ENCODE assay signal across 7 mouse cellular contexts in the genomic region with DNA sequence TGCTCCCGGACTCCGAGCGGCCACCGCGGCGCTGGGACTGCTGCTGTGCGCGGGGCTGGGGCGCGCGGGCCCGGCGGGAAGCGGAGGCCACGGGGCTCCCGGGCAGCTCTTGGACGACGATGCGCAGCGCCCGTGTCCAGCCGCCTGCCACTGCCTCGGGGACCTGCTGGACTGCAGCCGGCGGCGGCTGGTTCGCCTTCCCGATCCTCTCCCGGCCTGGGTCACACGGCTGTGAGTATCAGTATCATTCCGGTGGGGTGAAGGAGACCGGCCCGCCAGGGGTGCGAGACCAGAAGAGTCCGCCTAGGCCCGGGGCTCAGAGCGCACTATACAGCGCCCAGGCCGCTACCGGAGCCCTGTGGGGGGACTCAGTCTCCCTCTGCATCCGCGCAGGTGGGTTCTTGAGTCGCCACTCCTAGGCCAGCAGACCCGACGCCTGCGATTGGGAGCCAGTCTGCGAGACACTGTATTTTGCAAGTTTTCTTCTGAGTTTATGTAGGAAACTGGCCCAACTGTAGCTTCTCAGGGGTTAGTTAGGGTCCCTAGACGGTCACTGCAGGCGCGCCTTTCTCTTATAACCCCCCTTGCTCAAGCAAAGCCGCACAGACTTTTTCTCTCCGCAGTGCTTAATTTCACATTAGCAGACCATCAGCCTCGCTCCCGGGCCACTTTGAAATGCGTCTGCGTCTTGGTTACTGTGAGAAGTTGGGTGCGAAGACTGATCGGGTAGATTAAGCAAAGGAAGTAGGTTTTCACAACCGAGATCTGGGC. TPM values are rescaled to one million over a fixed set of nuclear protein-coding genes. Genes with fewer than 3 reads are reported as not detected.
DNase-seq lines count a peak whose midpoint lies in the region; ATAC-seq and TF ChIP-seq lines count a peak whose summit lies in the region.

No protein-coding gene starts in this region.

- TF ChIP-seq EP300 in heart, postnatal 0 days (IDR thresholded peaks at IDR 0.05; ENCODE audit: low read depth), result no peak

- TF ChIP-seq CTCF in C2C12 (IDR thresholded peaks at IDR 0.05; ENCODE audit: control insufficient read depth, insufficient read depth, insufficient read length), result no peak
- no peak for TF ChIP-seq CTCF in heart, postnatal 0 days (IDR thresholded peaks at IDR 0.05; ENCODE audit: low read depth)

- H3ac ChIP-seq in C2C12 (ENCODE audit: control insufficient read depth, insufficient read length, low read depth), result peak overlapping the region; percentile 93

- peak; percentile 45 for DNase-seq in ES-CJ7 (ENCODE audit: low read depth, low spot score)
- DNase-seq in heart, postnatal 0 days (ENCODE audit: low spot score), result no peak
- peak; percentile 27 to 45 for DNase-seq in kidney, postnatal 36 days

- no peaks in the 10 kb centered on the region for H3K9me3 ChIP-seq in embryonic facial prominence, embryonic 15.5 days (replicated peaks)
- no peaks in the 10 kb centered on the region for H3K9me3 ChIP-seq in heart, postnatal 0 days (replicated peaks; ENCODE audit: control insufficient read depth, low read length)
- H3K9me3 ChIP-seq in megakaryocyte, embryonic 14.5 days, result peaks cover 7% of the 10 kb centered on the region; the same call in 1 of the 2 replicates
- H3K9me3 ChIP-seq in stomach, embryonic 15.5 days, result no peaks in the 10 kb centered on the region

- peaks cover 22% of the 10 kb centered on the region for H3K4me1 ChIP-seq in embryonic facial prominence, embryonic 15.5 days
- peaks cover 10% of the 10 kb centered on the region for H3K4me1 ChIP-seq in heart, postnatal 0 days (ENCODE audit: control insufficient read depth, insufficient read depth)
- peaks cover 16% of the 10 kb centered on the region for H3K4me1 ChIP-seq in megakaryocyte, embryonic 14.5 days
- H3K4me1 ChIP-seq in stomach, embryonic 15.5 days, result peaks cover 3% of the 10 kb centered on the region; the same call in 1 of the 2 replicates

- H3K27ac ChIP-seq in embryonic facial prominence, embryonic 15.5 days (replicated peaks), result peak overlapping the region; percentile 96
- peak overlapping the region; percentile 56 for H3K27ac ChIP-seq in heart, postnatal 0 days (ENCODE audit: low read depth)
- H3K27ac ChIP-seq in stomach, embryonic 15.5 days, result peak overlapping the region; percentile 95

- WGBS in embryonic facial prominence, embryonic 15.5 days, result under 1% methylated on average over 49 of the region's 59 CpGs
- 2% methylated on average over 56 of the region's 59 CpGs for WGBS in heart, postnatal 0 days
- under 1% methylated on average over 59 of the region's 59 CpGs for WGBS in stomach, embryonic 15.5 days

- H3K27me3 ChIP-seq in C2C12 (ENCODE audit: control insufficient read depth, insufficient read depth, insufficient read length), result no peaks in the 10 kb centered on the region
- H3K27me3 ChIP-seq in embryonic facial prominence, embryonic 15.5 days, result no peaks in the 10 kb centered on the region
- peaks cover 45% of the 10 kb centered on the region for H3K27me3 ChIP-seq in heart, postnatal 0 days (ENCODE audit: control insufficient read depth, insufficient read depth, low read length)
- peaks cover 37% of the 10 kb centered on the region for H3K27me3 ChIP-seq in megakaryocyte, embryonic 14.5 days (replicated peaks)
- no peaks in the 10 kb centered on the region for H3K27me3 ChIP-seq in stomach, embryonic 15.5 days (replicated peaks)

- no peaks in the 10 kb centered on the region for H3K36me3 ChIP-seq in C2C12 (ENCODE audit: control insufficient read depth, insufficient read depth)
- H3K36me3 ChIP-seq in embryonic facial prominence, embryonic 15.5 days, result no peaks in the 10 kb centered on the region
- H3K36me3 ChIP-seq in heart, postnatal 0 days (replicated peaks; ENCODE audit: control insufficient read depth, insufficient read depth, low read length), result no peaks in the 10 kb centered on the region
- no peaks in the 10 kb centered on the region for H3K36me3 ChIP-seq in megakaryocyte, embryonic 14.5 days (replicated peaks; ENCODE audit: low read length)
- no peaks in the 10 kb centered on the region for H3K36me3 ChIP-seq in stomach, embryonic 15.5 days

- peaks cover 58% of the 10 kb centered on the region for H3K79me2 ChIP-seq in C2C12 (ENCODE audit: control insufficient read depth, insufficient read depth)

- H3K79me3 ChIP-seq in C2C12 (ENCODE audit: low read depth), result peaks cover 41% of the 10 kb centered on the region

- H3K4me2 ChIP-seq in embryonic facial prominence, embryonic 15.5 days (replicated peaks), result peak overlapping the region; percentile 67
- peak overlapping the region; percentile 80 for H3K4me2 ChIP-seq in heart, postnatal 0 days (ENCODE audit: low read depth, low read length)
- H3K4me2 ChIP-seq in stomach, embryonic 15.5 days, result peak overlapping the region; percentile 72

- peak overlapping the region; percentile 99 for H3K9ac ChIP-seq in embryonic facial prominence, embryonic 15.5 days
- H3K9ac ChIP-seq in heart, postnatal 0 days (replicated peaks; ENCODE audit: low read depth, low read length), result peak overlapping the region; percentile 63
- H3K9ac ChIP-seq in stomach, embryonic 15.5 days, result peak overlapping the region; percentile 92

- peak overlapping the region; percentile 74 for H3K4me3 ChIP-seq in C2C12 (ENCODE audit: insufficient read depth, poor library complexity, severe bottlenecking)
- H3K4me3 ChIP-seq in embryonic facial prominence, embryonic 15.5 days (replicated peaks), result peak overlapping the region; percentile 98
- peak overlapping the region; percentile 59 for H3K4me3 ChIP-seq in heart, postnatal 0 days (ENCODE audit: low read depth, low read length)
- H3K4me3 ChIP-seq in megakaryocyte, embryonic 14.5 days (replicated peaks), result peak overlapping the region; percentile 90
- H3K4me3 ChIP-seq in stomach, embryonic 15.5 days (replicated peaks), result peak overlapping the region; percentile 89

- peak; percentile 48 for ATAC-seq in embryonic facial prominence, embryonic 15.5 days (ENCODE audit: insufficient number of reproducible peaks, low FRiP score, low TSS enrichment, low read depth)
- ATAC-seq in heart, postnatal 0 days (ENCODE audit: insufficient read depth, low read depth), result peak; percentile 62
- peak; percentile 28; the same call in 1 of the 2 replicates for ATAC-seq in stomach, embryonic 15.5 days (ENCODE audit: insufficient read depth, low FRiP score, low read depth)

TF ChIP-seq in C2C12, 6 proteins besides CTCF, POLR2A, EP300 and RAD21:
- TF ChIP-seq MYOG (IDR thresholded peaks at IDR 0.05; ENCODE audit: control insufficient read depth, extremely low read depth, insufficient read length) (no peak), CEBPB (IDR thresholded peaks at IDR 0.05; ENCODE audit: low read depth) (no peak), FOSL1 (IDR thresholded peaks at IDR 0.05; ENCODE audit: insufficient read depth, low read length, poor library complexity, severe bottlenecking) (no peak)

RNA-seq across cellular contexts. Expression of a gene that starts 0.7 kb away (rescaled TPM):
- 8.0 TPM for polyA plus RNA-seq in C2C12 (2012; fragmentation: generic; extraction: Trizol)
- 30.5 and 32.5 TPM in 2 replicates for polyA plus RNA-seq in embryonic facial prominence, embryonic 15.5 days (2015; fragmentation: Nextera tagmentation; extraction: Ambion mirVana)
- 2.3 and 6.7 TPM in 2 replicates for total RNA-seq in heart, postnatal 0 days (2014; rRNA removed; ENCODE audit: low replicate concordance)
- 0.66 and 0.92 TPM in 2 replicates for polyA plus RNA-seq in heart, postnatal 0 days (2015; fragmentation: Nextera tagmentation; extraction: Ambion mirVana)
- polyA plus RNA-seq in megakaryocyte, embryonic 14.5 days (2012; ENCODE audit: insufficient read depth, low replicate concordance), result not detected in 2 replicates
- 19.4 and 21.5 TPM in 2 replicates for polyA plus RNA-seq in stomach, embryonic 15.5 days (2015; fragmentation: Nextera tagmentation; extraction: Ambion mirVana)
